Mouse (Mus musculus): Measurements from ENCODE around the gene Thbs3.
A peak's percentile ranks its signal among the peaks of the same experiment; 100 is the strongest.

DNA sequence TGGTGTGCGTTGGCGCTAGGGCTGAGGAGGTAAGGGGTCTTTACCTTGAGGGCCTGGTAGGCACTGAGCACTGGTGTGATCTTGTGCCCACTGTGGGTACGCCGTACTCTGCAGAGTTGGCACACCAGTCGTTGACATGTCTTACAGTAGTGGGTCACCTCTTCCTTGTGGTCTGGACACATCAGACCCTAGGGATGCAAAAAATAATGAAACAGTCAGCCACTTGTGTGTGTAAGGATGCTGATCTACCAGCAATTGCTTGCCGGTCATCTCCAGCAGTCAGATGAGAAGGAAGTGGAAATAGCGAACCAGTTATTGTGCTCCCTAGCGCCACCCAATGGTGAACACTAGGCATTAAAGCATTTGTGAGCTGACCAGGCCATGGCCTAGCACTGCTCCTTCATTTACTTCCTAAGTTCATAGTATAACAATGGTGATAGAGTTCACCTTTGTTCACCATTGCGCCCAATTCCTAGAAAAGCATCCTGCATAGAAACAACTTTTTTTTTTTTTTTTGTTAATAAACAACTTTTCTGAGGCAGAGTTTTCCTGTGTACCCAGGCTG is 27.4 kb downstream of the Thbs3 start:
- TF ChIP-seq CTCF (IDR thresholded peaks at IDR 0.05; ENCODE audit: low read depth, low read length) (peak; percentile 68), GATA1 (IDR thresholded peaks at IDR 0.05; ENCODE audit: borderline replicate concordance, low read length) (no peak)
